In genomic region chr19:26014620-26015180, GRCm38 (mm10) we compare ENCODE assay signal across 9 mouse cellular contexts.
DNase-seq lines count a peak whose midpoint lies in the region; ATAC-seq lines count a peak whose summit lies in the region.
"Had no signal": no experiment of that assay in that cellular context is flagged by ENCODE, and none has a peak within 500 bp of the region (broad histone marks: within the 10 kb centered on the region; RNA-seq: fewer than 3 reads in every experiment).

No protein-coding gene starts in this region.

- H3K4me2 ChIP-seq in hindbrain, embryonic 14.5 days (replicated peaks) = peak overlapping the region; percentile 15; the same call in 1 of the 2 replicates
- no peak overlapping the region for H3K4me2 ChIP-seq in hindbrain, embryonic 12.5 days (replicated peaks)
- H3K4me2 ChIP-seq in kidney, embryonic 16.5 days (replicated peaks; ENCODE audit: low read depth, low read length) = no peak overlapping the region
- H3K4me2 ChIP-seq: neural tube, embryonic 12.5 days had no signal

- peaks cover 13% of the 10 kb centered on the region; the same call in 1 of the 2 replicates for H3K4me1 ChIP-seq in hindbrain, embryonic 14.5 days (replicated peaks; ENCODE audit: control insufficient read depth, insufficient read depth, low read length)
- H3K4me1 ChIP-seq in hindbrain, embryonic 12.5 days = peaks cover 2% of the 10 kb centered on the region; the same call in 1 of the 2 replicates
- no peaks in the 10 kb centered on the region for H3K4me1 ChIP-seq in kidney, embryonic 16.5 days (ENCODE audit: insufficient read depth, low read length)
- H3K4me1 ChIP-seq: neural tube, embryonic 12.5 days had no signal

- no peaks in the 10 kb centered on the region for H3K9me3 ChIP-seq in hindbrain, embryonic 14.5 days (ENCODE audit: control insufficient read depth, low read length)
- H3K9me3 ChIP-seq in hindbrain, embryonic 12.5 days (replicated peaks) = no peaks in the 10 kb centered on the region
- H3K9me3 ChIP-seq in kidney, embryonic 16.5 days (ENCODE audit: low read length) = no peaks in the 10 kb centered on the region
- H3K9me3 ChIP-seq: neural tube, embryonic 12.5 days had no signal

- H3K9ac ChIP-seq in hindbrain, embryonic 14.5 days = no peak overlapping the region
- no peak overlapping the region for H3K9ac ChIP-seq in hindbrain, embryonic 12.5 days
- no peak overlapping the region for H3K9ac ChIP-seq in kidney, embryonic 16.5 days (replicated peaks; ENCODE audit: low read length)
- H3K9ac ChIP-seq: neural tube, embryonic 12.5 days had no signal

- no peaks in the 10 kb centered on the region for H3K36me3 ChIP-seq in hindbrain, embryonic 14.5 days (replicated peaks; ENCODE audit: control insufficient read depth, insufficient read depth)
- H3K36me3 ChIP-seq in hindbrain, embryonic 12.5 days = no peaks in the 10 kb centered on the region
- no peaks in the 10 kb centered on the region for H3K36me3 ChIP-seq in kidney, embryonic 16.5 days (ENCODE audit: insufficient read depth, low read length)
- H3K36me3 ChIP-seq: neural tube, embryonic 12.5 days had no signal

- intact Hi-C loops in left cerebral cortex, postnatal 14 days (cut with DNase I) = no loop called here

- WGBS in hindbrain, embryonic 14.5 days = 34% methylated on average over 8 of the region's 8 CpGs
- WGBS in hindbrain, embryonic 12.5 days = 51% methylated on average over 8 of the region's 8 CpGs
- 16% methylated on average over 8 of the region's 8 CpGs for WGBS in kidney, embryonic 16.5 days

- H3K27me3 ChIP-seq in hindbrain, embryonic 14.5 days (ENCODE audit: control insufficient read depth, insufficient read depth, low read length) = no peaks in the 10 kb centered on the region
- no peaks in the 10 kb centered on the region for H3K27me3 ChIP-seq in hindbrain, embryonic 12.5 days
- no peaks in the 10 kb centered on the region for H3K27me3 ChIP-seq in kidney, embryonic 16.5 days (ENCODE audit: insufficient read depth, low read length)
- H3K27me3 ChIP-seq: neural tube, embryonic 12.5 days had no signal

- DNase-seq in hindbrain, embryonic 14.5 days (ENCODE audit: low spot score) = peak; percentile 42
- DNase-seq in adrenal gland, adult 8-10 months = peak; percentile 50
- peak; percentile 4 to 20 for DNase-seq in frontal cortex, postnatal 25 days (ENCODE audit: low spot score in 2 of 2)
- peak; percentile 29 to 58 for DNase-seq in left cerebral cortex, postnatal 14 days (ENCODE audit: low spot score in 2 of 2)
- DNase-seq in thymus, postnatal 25 days = no peak

- 0 out of 2 replicates have a peak, but pooled peaks have one; percentile 62 for ATAC-seq in hindbrain, embryonic 14.5 days (ENCODE audit: low FRiP score)
- ATAC-seq in hindbrain, embryonic 12.5 days (ENCODE audit: low FRiP score) = no peak
- ATAC-seq in megakaryocyte progenitor cell, adult 5-6 weeks (replicated peaks; ENCODE audit: poor library complexity) = no peak
- ATAC-seq in kidney, embryonic 16.5 days (ENCODE audit: low FRiP score, low TSS enrichment) = no peak

- H3K27ac ChIP-seq in hindbrain, embryonic 14.5 days = peak overlapping the region; percentile 38
- H3K27ac ChIP-seq in hindbrain, embryonic 12.5 days = no peak overlapping the region
- no peak overlapping the region for H3K27ac ChIP-seq in kidney, embryonic 16.5 days (ENCODE audit: low read length)
- H3K27ac ChIP-seq: neural tube, embryonic 12.5 days had no signal

- H3K4me3 ChIP-seq in hindbrain, embryonic 14.5 days (replicated peaks; ENCODE audit: low read length) = no peak overlapping the region
- no peak overlapping the region for H3K4me3 ChIP-seq in hindbrain, embryonic 12.5 days
- no peak overlapping the region for H3K4me3 ChIP-seq in kidney, embryonic 16.5 days (ENCODE audit: low read length)
- H3K4me3 ChIP-seq: neural tube, embryonic 12.5 days had no signal
